Mouse (Mus musculus): ENCODE measurements around the gene Elk4. TPM values are rescaled to one million over a fixed set of nuclear protein-coding genes. Genes with fewer than 3 reads are reported as not detected.

Elk4 gene
- polyA plus RNA-seq, 1 experiment = 39.9 TPM

- TF ChIP-seq POLR2A (IDR thresholded peaks at IDR 0.05; ENCODE audit: borderline replicate concordance, extremely low read depth, low read depth, low read length) = no peak
- TF ChIP-seq CTCF (IDR thresholded peaks at IDR 0.05; ENCODE audit: insufficient read depth, low read length) = no peak
- DNase-seq = no peak
- Histone ChIP-seq H3K4me3 (replicated peaks; ENCODE audit: extremely low read depth, low read depth, low read length) (no peak overlapping the region), H3K4me1 (ENCODE audit: control insufficient read depth, insufficient read depth, low read length) (0 out of 2 replicates have a peak, but pooled peaks cover 4% of the 10 kb centered on the region)
- 69% methylated on average over 6 of the region's 6 CpGs for WGBS
These were observed 38.4 kb upstream of the Elk4 start for GRCm38 (mm10) chr1:131968983-131969382.

- WGBS = 54% methylated on average over 4 of the region's 4 CpGs
- no peak for DNase-seq
- TF ChIP-seq CTCF (IDR thresholded peaks at IDR 0.05; ENCODE audit: insufficient read depth, low read length) = no peak
- no peak for TF ChIP-seq POLR2A (IDR thresholded peaks at IDR 0.05; ENCODE audit: borderline replicate concordance, extremely low read depth, low read depth, low read length)
- Histone ChIP-seq H3K4me1 (ENCODE audit: control insufficient read depth, insufficient read depth, low read length) (0 out of 2 replicates have a peak, but pooled peaks cover 4% of the 10 kb centered on the region), H3K4me3 (replicated peaks; ENCODE audit: extremely low read depth, low read depth, low read length) (no peak overlapping the region)
These were observed 37.6 kb upstream of the Elk4 start for GRCm38 (mm10) chr1:131969825-131970224.

GRCm38 (mm10) chr1:131970322-131970660 is 37.1 kb upstream of the Elk4 start:
- no peak overlapping the region for H3K4me3 ChIP-seq (replicated peaks; ENCODE audit: extremely low read depth, low read depth, low read length)

GRCm38 (mm10) chr1:131970661-131971520 is 36.5 kb upstream of the Elk4 start:
- no peak for DNase-seq
- 30% methylated on average over 16 of the region's 16 CpGs for WGBS
- Histone ChIP-seq H3K4me1 (ENCODE audit: control insufficient read depth, insufficient read depth, low read length) (0 out of 2 replicates have a peak, but pooled peaks cover 4% of the 10 kb centered on the region), H3K4me3 (replicated peaks; ENCODE audit: extremely low read depth, low read depth, low read length) (no peak overlapping the region)
- TF ChIP-seq CTCF (IDR thresholded peaks at IDR 0.05; ENCODE audit: insufficient read depth, low read length) (no peak), POLR2A (IDR thresholded peaks at IDR 0.05; ENCODE audit: borderline replicate concordance, extremely low read depth, low read depth, low read length) (no peak)

More at GRCm38 (mm10) chr1:131970322-131970660, 37.1 kb upstream of the Elk4 start:
- DNase-seq = no peak
- WGBS = 61% methylated on average over 5 of the region's 5 CpGs
- TF ChIP-seq POLR2A (IDR thresholded peaks at IDR 0.05; ENCODE audit: borderline replicate concordance, extremely low read depth, low read depth, low read length) (no peak), CTCF (IDR thresholded peaks at IDR 0.05; ENCODE audit: insufficient read depth, low read length) (no peak)
- 0 out of 2 replicates have a peak, but pooled peaks cover 4% of the 10 kb centered on the region for H3K4me1 ChIP-seq (ENCODE audit: control insufficient read depth, insufficient read depth, low read length)

- H3K4me3 ChIP-seq (replicated peaks; ENCODE audit: extremely low read depth, low read depth, low read length) = no peak overlapping the region
- 0 out of 2 replicates have a peak, but pooled peaks cover 4% of the 10 kb centered on the region for H3K4me1 ChIP-seq (ENCODE audit: control insufficient read depth, insufficient read depth, low read length)
- 73% methylated on average over 15 of the region's 15 CpGs for WGBS
- TF ChIP-seq POLR2A (IDR thresholded peaks at IDR 0.05; ENCODE audit: borderline replicate concordance, extremely low read depth, low read depth, low read length) = no peak
- TF ChIP-seq CTCF (IDR thresholded peaks at IDR 0.05; ENCODE audit: insufficient read depth, low read length) = no peak
- no peak for DNase-seq
These were observed 35.5 kb upstream of the Elk4 start for GRCm38 (mm10) chr1:131971771-131972497.

GRCm38 (mm10) chr1:131972498-131973334 is 34.7 kb upstream of the Elk4 start:
- DNase-seq = no peak
- TF ChIP-seq CTCF (IDR thresholded peaks at IDR 0.05; ENCODE audit: insufficient read depth, low read length) (no peak), POLR2A (IDR thresholded peaks at IDR 0.05; ENCODE audit: borderline replicate concordance, extremely low read depth, low read depth, low read length) (no peak)
- H3K4me1 ChIP-seq (ENCODE audit: control insufficient read depth, insufficient read depth, low read length) = 0 out of 2 replicates have a peak, but pooled peaks cover 4% of the 10 kb centered on the region

GRCm38 (mm10) chr1:131973991-131974390 is 33.4 kb upstream of the Elk4 start:
- no peak for DNase-seq
- TF ChIP-seq CTCF (IDR thresholded peaks at IDR 0.05; ENCODE audit: insufficient read depth, low read length) (no peak), POLR2A (IDR thresholded peaks at IDR 0.05; ENCODE audit: borderline replicate concordance, extremely low read depth, low read depth, low read length) (0 out of 2 replicates have a peak, but pooled peaks have one; percentile 13)
- Histone ChIP-seq H3K4me1 (ENCODE audit: control insufficient read depth, insufficient read depth, low read length) (0 out of 2 replicates have a peak, but pooled peaks cover 4% of the 10 kb centered on the region), H3K4me3 (replicated peaks; ENCODE audit: extremely low read depth, low read depth, low read length) (no peak overlapping the region)
- 52% methylated on average over 6 of the region's 6 CpGs for WGBS

More at GRCm38 (mm10) chr1:131972498-131973334, 34.7 kb upstream of the Elk4 start:
- WGBS = 50% methylated on average over 13 of the region's 13 CpGs
- H3K4me3 ChIP-seq (replicated peaks; ENCODE audit: extremely low read depth, low read depth, low read length) = no peak overlapping the region

- TF ChIP-seq CTCF (IDR thresholded peaks at IDR 0.05; ENCODE audit: insufficient read depth, low read length) (no peak), POLR2A (IDR thresholded peaks at IDR 0.05; ENCODE audit: borderline replicate concordance, extremely low read depth, low read depth, low read length) (no peak)
- no peaks in the 10 kb centered on the region for H3K4me1 ChIP-seq (ENCODE audit: control insufficient read depth, insufficient read depth, low read length)
- 80% methylated on average over 5 of the region's 5 CpGs for WGBS
- DNase-seq = no peak
- H3K4me3 ChIP-seq (replicated peaks; ENCODE audit: extremely low read depth, low read depth, low read length) = no peak overlapping the region
These were observed 30.5 kb upstream of the Elk4 start for GRCm38 (mm10) chr1:131976886-131977285.

GRCm38 (mm10) chr1:131980471-131980870 is 26.9 kb upstream of the Elk4 start:
- Histone ChIP-seq H3K4me1 (ENCODE audit: control insufficient read depth, insufficient read depth, low read length) (no peaks in the 10 kb centered on the region), H3K4me3 (replicated peaks; ENCODE audit: extremely low read depth, low read depth, low read length) (no peak overlapping the region)
- DNase-seq = no peak
- TF ChIP-seq POLR2A (IDR thresholded peaks at IDR 0.05; ENCODE audit: borderline replicate concordance, extremely low read depth, low read depth, low read length) = no peak
- TF ChIP-seq CTCF (IDR thresholded peaks at IDR 0.05; ENCODE audit: insufficient read depth, low read length) = no peak
- 82% methylated on average over 2 of the region's 2 CpGs for WGBS

All from lung, adult 2 months (tissue).